Mouse (Mus musculus): ENCODE results near the gene Kdm7a. TPM values are rescaled to one million over a fixed set of nuclear protein-coding genes. Genes with fewer than 3 reads are reported as not detected.

Gene Kdm7a
- total RNA-seq, 2 experiments from 2014 or later = 25.2 to 31.9 TPM

- no peak for DNase-seq (ENCODE audit: low spot score in 2 of 2)
- intact Hi-C loops (cut with DNase I) = no loop called here
Measured at GRCm38 (mm10) chr6:39214949-39215606, 8.5 kb upstream of the Kdm7a start.

DNA sequence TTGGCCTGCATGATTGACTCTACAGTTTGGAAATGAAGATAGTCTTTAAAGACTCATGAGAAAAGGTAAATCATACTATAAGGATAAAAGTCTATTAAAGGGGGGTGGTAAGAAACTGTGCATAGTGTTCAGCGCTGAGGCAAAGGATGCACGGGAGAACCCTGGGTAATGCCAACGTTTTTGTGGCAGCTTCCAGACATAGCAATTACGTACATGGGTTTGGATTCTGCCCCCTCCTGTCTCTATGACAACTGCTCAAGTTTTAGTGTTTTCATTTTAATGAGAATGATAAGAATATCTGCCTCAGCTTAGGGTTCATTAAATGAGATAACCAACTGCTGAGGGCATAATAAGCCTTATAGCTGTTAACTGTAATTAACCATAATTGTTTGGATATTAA lies 3.1 kb upstream of the Kdm7a start:
- DNase-seq (ENCODE audit: low spot score in 2 of 2) = peak; percentile 28 to 66
- intact Hi-C loops (cut with DNase I) = no loop called here

- DNase-seq (ENCODE audit: low spot score in 2 of 2) = no peak
- intact Hi-C loops (cut with DNase I) = no loop called here
Measured at GRCm38 (mm10) chr6:39208181-39208580, 1.6 kb upstream of the Kdm7a start.

DNA sequence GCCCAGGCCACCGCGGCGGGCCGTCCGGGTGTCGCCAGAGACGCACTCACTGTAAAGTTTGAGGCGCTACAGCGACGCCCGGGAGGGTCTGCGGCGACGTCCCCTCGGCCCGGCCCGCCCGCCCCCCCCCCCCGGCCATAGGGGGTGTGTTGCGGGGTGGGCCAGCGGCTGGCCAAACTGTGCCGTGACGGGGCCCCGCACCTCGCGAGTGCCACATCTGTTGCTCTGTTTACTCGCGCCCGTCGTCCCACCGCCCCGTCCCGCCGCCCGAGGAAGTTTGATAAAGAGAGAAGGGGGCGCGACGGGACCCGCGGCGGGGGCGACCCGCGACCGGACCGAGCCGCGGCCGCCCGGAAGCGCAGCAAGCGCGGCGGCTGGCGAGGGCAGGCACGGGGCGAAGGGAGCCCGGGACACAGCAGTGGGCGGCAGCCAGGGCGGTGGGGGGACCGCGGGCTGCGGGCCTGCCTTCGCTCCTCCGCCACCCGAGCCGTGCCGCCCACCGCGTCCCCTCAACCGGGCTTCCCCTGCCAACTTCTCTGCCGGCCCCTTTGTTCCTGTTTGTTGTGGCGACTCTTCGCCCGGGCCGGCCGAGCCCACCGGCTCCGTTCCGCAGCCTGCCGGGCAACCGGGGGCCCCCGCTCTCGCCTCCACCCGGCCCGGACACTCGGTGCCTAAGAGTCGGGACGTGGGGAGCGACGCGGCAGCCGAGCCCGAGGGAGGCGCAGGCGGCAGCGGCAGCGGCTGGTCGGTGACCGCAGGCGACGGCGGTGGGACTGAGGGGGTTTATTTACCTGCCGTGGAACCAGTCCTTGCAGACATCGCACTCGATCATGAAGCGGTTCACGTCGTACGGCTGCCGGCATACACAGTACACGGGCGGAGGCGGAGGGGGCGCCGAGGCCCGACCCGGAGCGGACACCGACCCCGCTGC lies 674 bp downstream of the Kdm7a start:
- DNase-seq (ENCODE audit: low spot score in 2 of 2) = peak; percentile 16 to 27
- intact Hi-C loops (cut with DNase I) = loop anchor here (2.0 kb wide), 2 partner anchors 113 to 139 kb away; no protein-coding TSS in a partner anchor

DNA sequence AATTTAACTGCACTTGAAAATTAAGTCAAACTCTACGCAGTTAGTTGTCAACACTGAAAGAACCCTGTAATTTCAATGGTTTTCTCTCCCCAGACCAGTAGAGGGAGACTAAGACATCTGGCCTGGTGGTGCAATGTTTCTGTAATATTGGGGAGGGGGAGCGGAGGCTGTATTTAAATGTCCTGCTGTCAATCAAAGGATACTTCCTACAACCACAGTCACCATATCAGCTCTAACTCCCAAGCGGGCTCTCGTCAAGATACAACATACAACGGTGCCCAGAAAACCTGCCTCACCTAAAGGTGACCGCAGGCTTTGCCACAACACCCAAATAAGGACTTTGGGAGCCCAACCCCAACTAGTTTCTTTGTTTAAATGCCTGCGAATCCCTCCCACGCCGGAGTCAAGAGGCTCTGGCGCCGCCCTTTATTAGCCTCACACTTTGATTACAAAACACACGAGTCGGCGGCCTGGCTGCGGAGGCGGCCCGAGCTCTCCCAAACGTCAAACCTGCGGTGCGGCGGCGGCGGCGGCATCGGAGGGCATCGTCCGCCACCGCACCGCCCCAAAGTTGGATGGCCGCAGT lies 1.4 kb downstream of the Kdm7a start:
- intact Hi-C loops (cut with DNase I) = loop anchor here (2.0 kb wide), 1 partner anchor 140 kb away; no protein-coding TSS in a partner anchor
- peak; percentile 44 to 63 for DNase-seq (ENCODE audit: low spot score in 2 of 2)

- DNase-seq (ENCODE audit: low spot score in 2 of 2) = no peak
- intact Hi-C loops (cut with DNase I) = loop anchor here (2.0 kb wide), 1 partner anchor 140 kb away; no protein-coding TSS in a partner anchor
Measured at GRCm38 (mm10) chr6:39204444-39204843, 2.1 kb downstream of the Kdm7a start.

- intact Hi-C loops (cut with DNase I) = no loop called here
- no peak for DNase-seq (ENCODE audit: low spot score in 2 of 2)
Measured at GRCm38 (mm10) chr6:39203236-39203635, 3.4 kb downstream of the Kdm7a start.

- intact Hi-C loops (cut with DNase I) = no loop called here
Measured at GRCm38 (mm10) chr6:39193006-39193405, 13.6 kb downstream of the Kdm7a start.

DNA sequence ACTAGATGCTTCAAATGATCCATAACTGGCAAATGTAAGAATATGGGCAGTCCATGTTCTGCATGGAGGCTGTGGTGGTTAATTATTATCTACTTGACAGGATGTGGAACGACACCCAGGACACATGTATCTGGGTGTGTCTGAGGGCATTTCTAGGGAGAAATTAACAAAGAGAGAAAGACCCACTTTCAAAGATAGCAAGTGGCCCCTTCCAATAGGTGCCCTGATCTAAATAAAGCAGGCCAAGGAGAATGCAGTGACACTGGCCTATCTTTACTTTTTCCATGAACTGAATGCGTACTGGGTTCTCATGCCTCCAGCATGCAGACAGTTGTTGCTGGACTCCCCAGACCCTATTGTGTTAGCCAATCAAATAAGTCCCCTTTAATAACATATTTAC lies 15.1 kb downstream of the Kdm7a start:
- DNase-seq (ENCODE audit: low spot score in 2 of 2) = no peak
- intact Hi-C loops (cut with DNase I) = no loop called here

More at GRCm38 (mm10) chr6:39193006-39193405, 13.6 kb downstream of the Kdm7a start:
- DNase-seq (ENCODE audit: low spot score in 2 of 2) = no peak

DNA sequence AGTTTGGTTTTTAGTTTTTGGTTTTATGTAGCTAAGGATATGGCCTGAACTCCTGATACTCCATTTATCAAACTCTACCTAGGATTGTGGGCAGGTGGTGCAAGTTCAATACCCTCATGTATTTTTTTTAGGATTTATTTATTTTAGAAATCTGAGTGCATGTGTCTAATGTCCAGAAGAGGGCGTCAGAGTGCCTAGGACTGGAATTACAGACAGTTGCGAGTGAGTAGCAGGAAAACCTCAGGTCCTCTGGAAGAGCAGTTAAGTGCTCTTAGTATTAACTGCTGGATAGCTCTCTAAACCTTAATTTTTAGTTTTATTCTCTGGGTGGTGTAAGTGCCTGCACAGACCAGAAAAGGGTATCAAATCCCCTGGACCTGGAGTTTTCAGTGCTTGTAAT lies 19.4 kb downstream of the Kdm7a start:
- no peak for DNase-seq (ENCODE audit: low spot score in 2 of 2)
- intact Hi-C loops (cut with DNase I) = no loop called here

DNA sequence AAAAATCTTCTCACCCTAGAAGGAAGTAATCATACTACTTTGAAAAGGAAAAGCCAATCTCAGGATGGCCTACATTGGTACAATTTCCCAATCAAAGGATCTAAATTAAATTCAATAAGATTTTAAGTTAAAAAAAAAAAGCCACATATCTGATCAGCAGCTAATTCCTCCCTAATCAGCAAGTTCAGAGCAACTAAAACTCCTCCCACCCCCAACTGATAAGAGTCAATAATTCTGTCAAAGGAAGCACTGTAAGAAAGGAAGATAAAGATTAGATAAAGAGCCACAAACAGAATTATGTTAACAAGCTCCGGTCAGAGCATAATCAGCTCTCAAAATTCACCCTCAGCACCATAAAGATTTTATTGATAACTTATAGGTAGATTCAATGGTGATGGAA lies 37.5 kb downstream of the Kdm7a start:
- DNase-seq (ENCODE audit: low spot score in 2 of 2) = no peak
- intact Hi-C loops (cut with DNase I) = no loop called here

DNA sequence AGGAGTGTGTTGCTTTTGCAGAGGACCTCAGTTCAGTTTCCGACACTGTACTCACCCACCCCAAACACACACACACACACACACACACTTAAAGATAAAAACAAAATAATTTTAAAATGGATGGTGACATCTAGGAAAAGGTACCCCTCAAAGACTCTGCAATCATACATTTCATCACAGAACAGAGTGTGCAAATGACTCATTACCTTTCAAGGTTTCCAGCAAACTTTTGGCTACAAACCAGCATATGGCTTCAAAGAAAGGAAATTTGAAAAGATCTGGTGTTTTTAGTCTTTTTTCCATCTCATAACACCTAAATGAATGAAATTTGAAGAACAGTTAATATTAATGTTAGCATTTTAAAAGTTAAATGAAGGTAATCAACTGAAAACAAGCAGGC lies 41.7 kb downstream of the Kdm7a start:
- intact Hi-C loops (cut with DNase I) = no loop called here
- no peak for DNase-seq (ENCODE audit: low spot score in 2 of 2)

DNA sequence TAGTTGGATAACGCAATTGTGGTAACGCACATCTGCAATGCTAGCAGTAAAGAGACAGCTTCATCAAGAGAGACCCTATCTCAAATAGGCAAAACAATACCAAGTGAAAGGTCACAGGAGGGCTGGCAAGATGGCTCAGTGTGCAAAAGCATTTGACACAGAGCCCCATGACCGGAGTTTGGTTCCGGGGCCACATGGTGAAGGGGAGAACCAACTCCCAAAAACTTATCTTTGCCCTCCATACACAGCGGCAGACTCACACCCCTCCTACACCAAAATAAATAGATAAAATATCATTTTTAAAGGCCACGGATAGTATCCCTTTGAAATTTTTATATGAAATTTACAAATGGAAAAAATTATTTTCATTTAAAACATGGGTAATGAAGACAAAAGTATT lies 44.6 kb downstream of the Kdm7a start:
- intact Hi-C loops (cut with DNase I) = no loop called here
- no peak for DNase-seq (ENCODE audit: low spot score in 2 of 2)

GRCm38 (mm10) chr6:39146041-39146440 lies 60.5 kb downstream of the Kdm7a start:
- DNase-seq (ENCODE audit: low spot score in 2 of 2) = peak in 1 of 2 experiments; percentile 30
- intact Hi-C loops (cut with DNase I) = loop anchor here (2.0 kb wide), 1 partner anchor 199 kb away; no protein-coding TSS in a partner anchor

DNA sequence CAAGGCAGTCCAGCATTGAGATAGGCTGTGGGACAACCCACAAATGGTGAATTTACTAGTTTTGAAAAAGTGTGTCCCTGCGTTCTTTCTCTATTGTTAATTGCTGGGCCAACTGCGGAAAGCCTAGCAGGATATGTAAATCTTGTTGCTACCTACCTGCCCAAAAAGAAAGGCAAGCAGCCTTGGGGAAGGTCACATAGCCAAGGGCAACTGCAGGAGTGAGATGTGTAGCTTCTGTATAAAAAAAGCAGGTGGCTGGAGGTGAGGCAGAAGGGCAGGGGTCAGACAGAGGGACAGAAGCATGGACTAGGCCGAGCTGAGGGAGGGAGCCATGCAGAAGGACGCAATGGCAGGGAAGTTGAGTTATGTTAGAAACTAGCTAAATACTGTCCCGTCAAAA lies 74.0 kb downstream of the Kdm7a start:
- no peak for DNase-seq (ENCODE audit: low spot score in 2 of 2)
- intact Hi-C loops (cut with DNase I) = no loop called here

DNA sequence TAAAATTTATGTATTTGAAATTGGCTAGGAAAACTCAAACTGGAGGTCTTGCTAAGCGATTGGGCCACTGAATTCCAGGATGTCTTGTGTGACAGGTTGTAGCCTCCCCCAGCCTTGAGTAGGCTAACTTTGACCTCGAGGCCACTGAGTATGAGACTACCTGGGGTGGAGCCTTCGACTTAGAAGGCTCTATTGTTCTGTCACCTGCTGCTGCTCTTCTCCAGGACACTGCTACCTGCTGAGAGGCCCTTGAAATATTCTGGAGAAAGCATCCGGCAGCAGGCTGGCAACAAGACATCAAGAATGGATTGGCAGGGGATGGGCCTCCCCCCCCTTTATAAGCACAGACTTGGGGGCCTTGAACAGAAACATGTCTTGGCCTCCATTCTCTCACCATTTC lies 75.1 kb downstream of the Kdm7a start:
- DNase-seq (ENCODE audit: low spot score in 2 of 2) = no peak
- intact Hi-C loops (cut with DNase I) = no loop called here

GRCm38 (mm10) chr6:39124719-39125118 lies 81.9 kb downstream of the Kdm7a start:
- intact Hi-C loops (cut with DNase I) = no loop called here
- no peak for DNase-seq (ENCODE audit: low spot score in 2 of 2)

DNA sequence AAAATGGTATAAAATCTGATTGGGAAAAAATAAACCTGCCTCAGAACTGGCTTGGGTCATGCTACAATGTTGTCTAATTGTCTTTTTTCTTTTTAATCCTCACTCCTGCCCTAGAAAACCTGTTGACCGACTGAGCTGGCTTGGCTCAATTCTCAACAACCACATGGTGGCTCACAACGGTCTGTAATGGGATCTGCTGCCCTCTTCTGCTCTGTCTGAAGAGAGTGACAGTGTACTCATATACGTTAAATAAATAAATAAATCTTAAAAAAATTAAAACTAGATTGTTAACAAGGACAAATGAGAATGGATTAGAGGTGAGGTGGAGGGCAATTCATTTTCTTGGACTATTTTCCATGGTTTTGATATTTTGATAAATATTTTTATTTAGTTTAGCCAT lies 85.9 kb downstream of the Kdm7a start:
- intact Hi-C loops (cut with DNase I) = no loop called here
- DNase-seq (ENCODE audit: low spot score in 2 of 2) = no peak

DNA sequence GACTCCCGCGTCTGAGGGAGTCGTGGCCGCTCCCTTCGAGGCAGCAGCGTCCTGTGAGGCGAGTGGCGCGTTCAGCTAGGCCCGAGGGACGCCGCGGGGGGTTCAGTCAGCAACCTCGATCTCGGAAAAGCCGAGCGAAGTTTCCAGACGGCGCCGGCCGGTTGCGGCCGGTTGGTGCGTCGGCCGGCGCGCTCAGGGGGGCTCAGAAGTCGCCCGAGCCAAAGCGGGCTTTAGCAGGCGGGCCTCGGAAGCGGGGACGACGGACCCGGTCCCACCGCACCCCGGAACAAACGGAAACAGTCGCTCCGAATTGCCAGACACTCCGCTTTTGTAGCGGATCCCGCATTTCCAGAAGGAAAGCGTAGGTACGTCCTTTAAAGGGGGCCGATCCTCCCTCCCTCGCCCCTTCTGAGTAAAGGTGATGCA lies 88.1 kb downstream of the Kdm7a start:
- intact Hi-C loops (cut with DNase I) = no loop called here
- DNase-seq (ENCODE audit: low spot score in 2 of 2) = no peak
